Mouse (Mus musculus) T-helper 2 cell (primary cell): ENCODE measurements around the gene Trmt11.
"Not testable (repeated sequence)": the region's sequence is repeated elsewhere in the genome, so short reads cannot be mapped to it uniquely, and the experiment has no call there.

Experiments used
- in situ Hi-C: fragments of 300-600 bp; cut with MboI, MseI; formaldehyde crosslinking; loops from one replicate; pipeline ENCODE4 v1.15.1; 2025; ENCODE audit warnings: high pct_unique_total_duplicates

The Trmt11 gene

GRCm38 (mm10) chr10:30600542-30600966, at the start of gene Trmt11:
Gene Trmt11 (minus strand): TSS chr10:30600749.
- in situ Hi-C loops = no loop called here

- in situ Hi-C loops = no loop called here
These were observed 47.1 kb upstream of the Trmt11 start for GRCm38 (mm10) chr10:30647681-30648080.

GRCm38 (mm10) chr10:30638216-30638615, 37.7 kb upstream of the Trmt11 start:
- in situ Hi-C loops = no loop called here

GRCm38 (mm10) chr10:30636474-30637154, 36.1 kb upstream of the Trmt11 start:
- in situ Hi-C loops = not testable (repeated sequence)

- in situ Hi-C loops = no loop called here
These were observed 32.2 kb upstream of the Trmt11 start for GRCm38 (mm10) chr10:30632718-30633117.

GRCm38 (mm10) chr10:30629977-30630376, 29.4 kb upstream of the Trmt11 start:
- in situ Hi-C loops = no loop called here

GRCm38 (mm10) chr10:30629513-30629912, 29.0 kb upstream of the Trmt11 start, which contains the start of gene Hint3:
Gene Hint3 (minus strand): TSS chr10:30629632.
- in situ Hi-C loops = no loop called here

GRCm38 (mm10) chr10:30628444-30628843, 27.9 kb upstream of the Trmt11 start:
- in situ Hi-C loops = not testable (repeated sequence)

GRCm38 (mm10) chr10:30627548-30627947, 27.0 kb upstream of the Trmt11 start:
- in situ Hi-C loops = no loop called here

GRCm38 (mm10) chr10:30624161-30625019, 23.8 kb upstream of the Trmt11 start:
- in situ Hi-C loops = loop anchor here (5.0 kb wide), 3 partner anchors 98 to 688 kb away; partner anchors contain the start of gene Hddc2

GRCm38 (mm10) chr10:30622928-30623327, 22.4 kb upstream of the Trmt11 start:
- in situ Hi-C loops = loop anchor here (5.0 kb wide), 3 partner anchors 99 to 689 kb away; partner anchors contain the start of gene Hddc2

GRCm38 (mm10) chr10:30618918-30619210, 18.3 kb upstream of the Trmt11 start:
- in situ Hi-C loops = no loop called here

- in situ Hi-C loops = no loop called here
These were observed 17.8 kb upstream of the Trmt11 start for GRCm38 (mm10) chr10:30618091-30618917.

GRCm38 (mm10) chr10:30613039-30613438, 12.5 kb upstream of the Trmt11 start:
- in situ Hi-C loops = no loop called here

GRCm38 (mm10) chr10:30609614-30610013, 9.1 kb upstream of the Trmt11 start:
- in situ Hi-C loops = loop anchor here (5.0 kb wide), 1 partner anchor 52 kb away; no protein-coding TSS in a partner anchor

GRCm38 (mm10) chr10:30608109-30608508, 7.6 kb upstream of the Trmt11 start:
- in situ Hi-C loops = loop anchor here (5.0 kb wide), 1 partner anchor 51 kb away; no protein-coding TSS in a partner anchor

- in situ Hi-C loops = no loop called here
These were observed 435 bp downstream of the Trmt11 start for GRCm38 (mm10) chr10:30600094-30600534.

GRCm38 (mm10) chr10:30587037-30587436, 13.5 kb downstream of the Trmt11 start:
- in situ Hi-C loops = no loop called here

- in situ Hi-C loops = no loop called here
These were observed 14.9 kb downstream of the Trmt11 start for GRCm38 (mm10) chr10:30585691-30586090.

GRCm38 (mm10) chr10:30577670-30578280, 22.8 kb downstream of the Trmt11 start:
- in situ Hi-C loops = loop anchor here (5.0 kb wide), 1 partner anchor 1115 kb away; no protein-coding TSS in a partner anchor

GRCm38 (mm10) chr10:30566364-30566763, 34.2 kb downstream of the Trmt11 start:
- in situ Hi-C loops = loop anchor here (25.0 kb wide), 1 partner anchor 1029 kb away; the partner anchor contains the start of gene Rspo3
